Mouse (Mus musculus): ENCODE measurements at regions not wholly inside any gene's neighbourhood (a gene's known extent, or its start where the extent isn't known, plus 50 kb on each side); places are given as distances from the start of the nearest gene placed in this dataset.

DNA sequence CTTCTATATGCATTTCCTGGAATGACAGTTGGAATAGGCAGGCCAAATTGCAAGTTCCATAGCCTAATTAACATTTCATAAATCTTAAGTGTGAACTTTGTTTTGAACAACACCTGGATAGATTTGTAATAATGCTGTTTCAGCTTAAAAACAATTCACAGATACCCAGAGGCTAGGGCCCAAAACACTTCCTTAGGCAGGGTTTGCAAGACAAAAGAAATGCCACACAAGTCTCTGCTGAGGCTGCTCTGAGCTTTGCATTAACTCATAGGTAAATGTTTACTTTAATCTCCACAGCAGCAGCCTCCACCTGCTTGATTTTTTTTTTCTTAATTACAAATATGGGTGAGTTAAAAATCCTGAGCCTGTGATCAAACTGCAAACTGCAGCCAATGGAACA, 118.4 kb downstream of the Gnat3 start:
- Histone ChIP-seq H3K4me3 (ENCODE audit: insufficient read depth, low read length) (no peak overlapping the region), H3K27ac (ENCODE audit: insufficient read depth, low read length) (no peak overlapping the region), H3K4me1 (ENCODE audit: control insufficient read depth, insufficient read depth, low read length) (no peaks in the 10 kb centered on the region)
- no peak for TF ChIP-seq CTCF (IDR thresholded peaks at IDR 0.05; ENCODE audit: borderline replicate concordance, insufficient read depth, low read length)
- no peak for TF ChIP-seq POLR2A (IDR thresholded peaks at IDR 0.05; ENCODE audit: low read depth, low read length)

DNA sequence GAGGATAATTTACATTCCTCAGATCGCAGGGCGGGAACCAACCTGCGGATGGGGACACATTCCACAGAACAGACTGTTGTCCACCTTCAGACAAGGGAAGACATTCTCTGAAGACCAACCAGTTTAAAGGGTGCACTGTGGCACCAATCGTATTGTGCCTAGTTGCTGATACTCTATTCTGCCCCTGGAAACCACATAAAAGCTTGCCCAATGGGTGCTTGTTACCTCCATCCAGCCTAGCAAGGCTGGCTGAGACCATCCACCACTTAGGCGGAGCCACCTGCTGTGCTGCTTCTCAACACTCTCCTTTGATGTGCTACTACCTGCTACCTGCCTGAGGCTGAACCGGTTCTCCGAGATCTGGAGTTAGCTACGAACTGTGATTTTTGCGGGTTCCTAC, 119.9 kb downstream of the Gnat3 start:
- TF ChIP-seq POLR2A (IDR thresholded peaks at IDR 0.05; ENCODE audit: low read depth, low read length) (no peak), CTCF (IDR thresholded peaks at IDR 0.05; ENCODE audit: borderline replicate concordance, insufficient read depth, low read length) (no peak)

DNA sequence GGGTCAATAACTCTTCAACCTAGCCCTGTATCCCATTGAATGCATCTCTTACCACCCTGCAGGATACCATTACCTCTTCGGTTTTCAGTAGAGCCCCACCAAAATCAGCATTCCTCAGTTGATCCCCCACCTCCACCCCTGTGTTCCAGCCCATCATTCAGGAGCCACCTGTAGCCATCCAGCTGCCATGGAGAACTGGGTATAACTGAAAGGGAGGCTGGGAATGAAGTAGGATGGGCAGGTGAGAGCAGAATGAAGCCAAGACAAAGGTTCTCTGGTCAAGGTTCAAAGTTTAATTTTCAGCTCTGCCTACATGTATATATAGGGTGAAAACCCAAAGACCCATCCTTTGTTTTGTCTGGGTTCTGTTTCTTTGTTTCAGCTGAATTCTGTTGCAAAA, 121.4 kb downstream of the Gnat3 start:
- no peaks in the 10 kb centered on the region for H3K4me1 ChIP-seq (ENCODE audit: control insufficient read depth, insufficient read depth, low read length)
- no peak overlapping the region for H3K27ac ChIP-seq (ENCODE audit: insufficient read depth, low read length)
- TF ChIP-seq POLR2A (IDR thresholded peaks at IDR 0.05; ENCODE audit: low read depth, low read length) (no peak), CTCF (IDR thresholded peaks at IDR 0.05; ENCODE audit: borderline replicate concordance, insufficient read depth, low read length) (no peak)
- no peak overlapping the region for H3K4me3 ChIP-seq (ENCODE audit: insufficient read depth, low read length)

More for the DNA sequence above, 119.9 kb downstream of the Gnat3 start:
- Histone ChIP-seq H3K4me3 (ENCODE audit: insufficient read depth, low read length) (no peak overlapping the region), H3K4me1 (ENCODE audit: control insufficient read depth, insufficient read depth, low read length) (no peaks in the 10 kb centered on the region), H3K27ac (ENCODE audit: insufficient read depth, low read length) (no peak overlapping the region)

DNA sequence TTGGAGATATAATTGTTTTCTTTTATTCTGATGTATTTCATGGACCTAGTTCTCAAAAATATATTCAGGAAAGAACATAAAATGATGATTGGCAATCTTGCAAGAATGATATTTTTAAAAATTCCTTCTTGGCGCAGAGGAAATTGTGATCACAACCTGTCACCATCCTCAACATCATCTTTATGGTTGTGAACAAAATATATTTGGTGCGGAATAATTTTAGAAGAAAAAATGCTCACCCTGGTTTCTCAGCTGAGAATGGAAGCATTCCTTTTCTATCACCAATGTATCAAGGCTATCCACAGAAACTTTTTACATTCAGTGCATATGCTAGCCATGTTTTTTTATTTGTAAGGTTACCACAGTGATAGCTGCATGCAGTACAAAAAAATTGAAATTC, 123.1 kb downstream of the Gnat3 start:
- no peak for TF ChIP-seq CTCF (IDR thresholded peaks at IDR 0.05; ENCODE audit: borderline replicate concordance, insufficient read depth, low read length)
- no peak for TF ChIP-seq POLR2A (IDR thresholded peaks at IDR 0.05; ENCODE audit: low read depth, low read length)
- Histone ChIP-seq H3K4me3 (ENCODE audit: insufficient read depth, low read length) (no peak overlapping the region), H3K27ac (ENCODE audit: insufficient read depth, low read length) (no peak overlapping the region), H3K4me1 (ENCODE audit: control insufficient read depth, insufficient read depth, low read length) (no peaks in the 10 kb centered on the region)

DNA sequence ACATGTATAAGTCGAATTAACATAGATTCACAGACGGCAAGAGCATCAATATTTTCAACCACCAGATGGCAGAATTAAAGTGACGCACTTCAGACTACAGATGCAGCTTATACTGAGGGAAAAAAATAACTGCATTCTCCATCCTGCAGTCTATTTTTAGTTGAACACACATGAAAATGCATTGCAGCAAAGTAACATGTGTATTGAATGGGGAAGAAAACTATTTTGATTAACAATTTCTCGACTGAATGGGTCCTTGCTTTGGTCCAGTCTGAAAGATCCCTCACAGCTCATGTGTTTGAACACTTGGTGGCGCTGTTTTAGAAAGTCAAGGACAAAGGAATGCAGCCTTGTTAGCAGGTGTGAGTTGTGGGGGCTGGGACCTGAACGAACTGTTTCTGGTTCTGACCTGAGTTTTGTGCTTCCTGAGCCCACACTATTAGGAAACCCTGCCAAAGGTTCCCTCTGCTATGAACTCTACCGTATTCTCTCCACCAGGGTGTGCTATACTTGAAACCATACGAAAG, 125.6 kb downstream of the Gnat3 start:
- TF ChIP-seq CTCF (IDR thresholded peaks at IDR 0.05; ENCODE audit: borderline replicate concordance, insufficient read depth, low read length) (0 out of 2 replicates have a peak, but pooled peaks have one; percentile 13), POLR2A (IDR thresholded peaks at IDR 0.05; ENCODE audit: low read depth, low read length) (no peak)
- no peak overlapping the region for H3K4me3 ChIP-seq (ENCODE audit: insufficient read depth, low read length)
- H3K4me1 ChIP-seq (ENCODE audit: control insufficient read depth, insufficient read depth, low read length) = no peaks in the 10 kb centered on the region
- H3K27ac ChIP-seq (ENCODE audit: insufficient read depth, low read length) = no peak overlapping the region

DNA sequence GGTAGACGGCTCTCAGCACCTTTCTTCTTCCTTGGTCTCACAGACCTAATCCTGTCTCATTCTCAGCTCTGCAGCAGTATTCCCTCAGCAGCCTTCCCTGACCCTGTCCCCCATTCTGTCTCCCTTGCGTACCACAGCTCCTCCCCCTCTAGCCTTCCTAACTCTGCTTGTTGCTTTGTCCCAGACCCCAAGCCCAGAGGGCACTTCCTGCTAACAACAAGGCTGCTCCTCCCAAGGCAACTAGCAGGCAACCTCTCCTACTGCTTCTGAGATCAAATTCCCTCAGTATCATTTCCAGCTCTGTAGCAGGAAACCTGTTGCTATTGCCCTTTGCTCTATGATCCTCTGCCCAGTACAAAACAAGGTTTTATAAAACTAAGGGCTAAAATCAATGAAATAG, 127.6 kb downstream of the Gnat3 start:
- Histone ChIP-seq H3K27ac (ENCODE audit: insufficient read depth, low read length) (no peak overlapping the region), H3K4me1 (ENCODE audit: control insufficient read depth, insufficient read depth, low read length) (no peaks in the 10 kb centered on the region), H3K4me3 (ENCODE audit: insufficient read depth, low read length) (no peak overlapping the region)
- no peak for TF ChIP-seq POLR2A (IDR thresholded peaks at IDR 0.05; ENCODE audit: low read depth, low read length)
- TF ChIP-seq CTCF (IDR thresholded peaks at IDR 0.05; ENCODE audit: borderline replicate concordance, insufficient read depth, low read length) = no peak

DNA sequence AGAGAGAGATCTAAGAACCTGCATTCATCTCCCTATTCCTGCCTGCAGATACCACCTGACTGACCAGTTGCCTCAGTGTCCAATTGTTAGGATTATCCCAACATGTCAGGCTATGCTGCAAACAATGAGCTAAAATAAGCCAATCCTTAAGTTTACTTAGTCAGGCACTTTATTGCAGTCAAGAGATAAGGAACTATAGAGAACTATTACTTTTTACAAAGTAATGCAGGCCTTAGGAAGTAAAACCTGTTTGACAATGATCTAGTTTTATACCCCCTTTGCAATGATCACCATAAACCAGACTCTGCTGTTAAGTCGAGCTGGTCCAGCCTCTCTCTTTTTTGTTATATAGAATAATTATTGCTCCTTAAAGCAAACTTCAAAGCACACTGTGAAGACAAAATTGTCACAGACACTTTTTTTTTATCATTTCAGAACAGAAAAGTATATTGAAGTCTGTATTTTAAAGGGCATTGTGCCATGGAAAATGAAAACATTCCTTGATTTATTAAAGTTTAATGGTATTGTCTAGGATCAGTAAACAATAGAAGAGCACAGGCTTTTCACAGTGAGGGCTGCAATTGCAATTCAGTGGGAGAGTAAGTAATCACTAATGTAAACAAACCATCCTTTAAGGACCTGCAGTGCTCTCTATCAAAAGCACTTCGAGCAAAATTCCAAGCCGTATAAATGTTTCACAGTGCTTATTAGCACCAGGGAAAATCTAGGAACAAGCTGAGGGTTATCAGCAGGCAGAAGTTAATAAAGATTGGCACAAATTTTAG, 152.7 kb downstream of the Gnat3 start:
- peaks cover 2% of the 10 kb centered on the region; the same call in 1 of the 2 replicates for H3K4me1 ChIP-seq (ENCODE audit: control insufficient read depth, insufficient read depth, low read length)
- peak overlapping the region; percentile 26; the same call in 1 of the 2 replicates for H3K27ac ChIP-seq (ENCODE audit: insufficient read depth, low read length)
- no peak overlapping the region for H3K4me3 ChIP-seq (ENCODE audit: insufficient read depth, low read length)
- TF ChIP-seq POLR2A (IDR thresholded peaks at IDR 0.05; ENCODE audit: low read depth, low read length) (no peak), CTCF (IDR thresholded peaks at IDR 0.05; ENCODE audit: borderline replicate concordance, insufficient read depth, low read length) (no peak)

DNA sequence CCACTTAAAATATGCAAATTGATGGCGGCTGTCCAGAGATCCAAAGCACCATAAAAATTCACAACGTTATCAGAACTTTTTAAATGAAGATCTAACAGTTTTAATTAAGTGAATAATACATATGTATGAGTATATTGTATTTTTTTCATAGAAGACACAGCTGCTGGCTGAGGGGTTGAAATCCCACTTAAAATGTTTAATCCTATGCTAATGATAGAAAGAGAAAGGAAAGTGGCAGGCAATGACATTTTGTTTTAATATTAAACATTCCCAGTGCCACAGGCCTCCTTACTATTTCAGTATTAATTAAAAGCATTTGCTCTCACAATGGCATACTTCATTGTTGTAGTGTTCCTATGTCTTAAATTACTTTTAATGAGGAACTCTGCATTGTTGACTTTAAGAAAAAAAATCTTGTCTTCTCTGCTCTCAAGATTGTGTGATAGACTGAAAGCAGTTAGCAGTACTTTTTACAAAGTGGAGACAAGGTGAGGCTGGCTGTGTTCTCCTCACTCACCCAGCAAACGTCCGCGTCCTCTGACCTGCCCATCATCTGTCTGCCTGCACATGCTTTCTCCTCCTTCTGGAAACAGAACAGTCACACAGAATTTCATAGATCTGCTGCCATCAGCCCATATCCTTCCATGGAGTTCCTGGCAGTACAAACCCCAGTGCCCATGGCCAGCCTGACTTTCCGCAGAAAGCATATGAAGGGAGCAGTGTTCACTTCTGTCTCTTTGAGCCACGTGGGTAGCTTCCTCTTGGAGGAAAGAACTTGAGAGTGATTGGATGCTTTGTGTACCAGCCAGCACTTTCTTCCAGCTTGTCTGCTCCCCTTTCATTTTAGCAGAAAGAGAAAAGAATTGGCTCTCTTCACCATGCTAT, 173.7 kb downstream of the Gnat3 start:
- Histone ChIP-seq H3K4me1 (ENCODE audit: control insufficient read depth, insufficient read depth, low read length) (peaks cover 11% of the 10 kb centered on the region), H3K4me3 (ENCODE audit: insufficient read depth, low read length) (no peak overlapping the region), H3K27ac (ENCODE audit: insufficient read depth, low read length) (no peak overlapping the region)
- TF ChIP-seq CTCF (IDR thresholded peaks at IDR 0.05; ENCODE audit: borderline replicate concordance, insufficient read depth, low read length) (no peak), POLR2A (IDR thresholded peaks at IDR 0.05; ENCODE audit: low read depth, low read length) (no peak)

DNA sequence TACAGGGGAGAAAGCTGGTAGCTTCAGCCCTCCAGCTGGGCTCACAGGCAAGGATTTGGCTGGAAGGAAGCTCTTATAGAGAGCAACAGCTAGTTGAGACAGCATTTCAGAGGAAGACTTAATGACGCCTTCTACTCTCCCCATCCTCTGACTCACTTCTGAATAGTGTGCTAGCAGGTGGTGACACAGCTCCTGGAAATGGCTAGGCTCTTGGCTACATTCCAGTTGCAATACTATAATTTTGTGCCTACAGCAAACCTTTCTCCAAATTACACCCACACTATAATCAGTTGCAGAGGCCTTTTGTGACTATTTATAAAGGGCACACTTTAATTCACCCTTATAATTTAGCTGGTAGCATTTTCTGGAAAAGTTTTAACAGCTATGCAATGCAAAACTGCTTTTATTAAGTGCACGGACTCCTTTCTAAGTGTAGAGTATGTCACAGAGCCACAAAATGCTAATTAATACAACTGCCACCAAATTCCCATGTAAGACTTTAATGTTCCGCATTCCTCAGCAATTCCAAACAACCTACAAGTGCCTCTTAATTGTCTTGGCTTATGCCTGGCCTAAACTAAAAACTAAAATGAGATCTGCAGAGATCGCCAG, 175.2 kb downstream of the Gnat3 start:
- H3K27ac ChIP-seq (ENCODE audit: insufficient read depth, low read length) = peak overlapping the region; percentile 38; the same call in 1 of the 2 replicates
- TF ChIP-seq POLR2A (IDR thresholded peaks at IDR 0.05; ENCODE audit: low read depth, low read length) = no peak
- TF ChIP-seq CTCF (IDR thresholded peaks at IDR 0.05; ENCODE audit: borderline replicate concordance, insufficient read depth, low read length) = no peak
- no peak overlapping the region for H3K4me3 ChIP-seq (ENCODE audit: insufficient read depth, low read length)
- peaks cover 11% of the 10 kb centered on the region for H3K4me1 ChIP-seq (ENCODE audit: control insufficient read depth, insufficient read depth, low read length)

Measured in embryonic fibroblast, embryonic 13.5 days (primary cell).